Mouse (Mus musculus) MEL (cell line): ENCODE data around the gene Cd68. TPM values are rescaled to one million over a fixed set of nuclear protein-coding genes. Genes with fewer than 3 reads are reported as not detected.

Source experiments
- DNase-seq: peaks from one replicate; pipeline ENCODE4 v3.0.0; 2011; ENCODE audit warnings: low read depth, low spot score
- H3K27ac ChIP-seq: 2 replicates; pipeline ENCODE4 v1.5.1; 2012; ENCODE audit warnings: low read depth, mild to moderate bottlenecking, control low read depth, low read length, moderate library complexity; ENCODE audit not compliant: control insufficient read depth
- H3K27me3 ChIP-seq, 2 experiments: fragments of 150-350 bp in 1 of 2; sonication (generic) in 1 of 2; 2 replicates each; pipeline ENCODE4 v1.6.1; 2012; ENCODE audit warnings: low read length in 2 of 2, mild to moderate bottlenecking in 2 of 2, improper control_type of control experiment in 1 of 2, moderate library complexity in 1 of 2; ENCODE audit not compliant: insufficient read depth in 2 of 2, control insufficient read depth in 1 of 2
- H3K36me3 ChIP-seq, 2 experiments: 2 replicates each; pipeline ENCODE4 v1.6.1; 2012 to 2014; ENCODE audit warnings: low read length in 2 of 2, improper control_type of control experiment in 1 of 2, inconsistent platforms in 1 of 2, mild to moderate bottlenecking in 1 of 2; ENCODE audit not compliant: insufficient read depth in 2 of 2, control insufficient read depth in 1 of 2
- H3K4me1 ChIP-seq, 2 experiments: fragments of 150-350 bp in 1 of 2; sonication (generic) in 1 of 2; 2 replicates each; pipeline ENCODE4 v1.6.1; 2012; ENCODE audit warnings: low read length in 2 of 2, improper control_type of control experiment in 1 of 2, mild to moderate bottlenecking in 1 of 2; ENCODE audit not compliant: insufficient read depth in 2 of 2, control insufficient read depth in 1 of 2
- H3K4me3 ChIP-seq, 2 experiments: fragments of 150-350 bp in 1 of 2; sonication (generic) in 1 of 2; 2 replicates each; pipeline ENCODE4 v1.5.1; 2012; ENCODE audit warnings: low read depth in 2 of 2, low read length in 2 of 2, mild to moderate bottlenecking in 2 of 2, moderate library complexity in 2 of 2, control low read depth in 1 of 2, improper control_type of control experiment in 1 of 2; ENCODE audit not compliant: control insufficient read depth in 1 of 2, insufficient read depth in 1 of 2
- H3K79me2 ChIP-seq: 2 replicates; pipeline ENCODE4 v1.6.1; 2012; ENCODE audit warnings: mild to moderate bottlenecking, low read length, moderate library complexity; ENCODE audit not compliant: control insufficient read depth, poor library complexity, insufficient read depth
- H3K9ac ChIP-seq: 2 replicates; pipeline ENCODE4 v1.6.1; 2012; ENCODE audit warnings: low read depth, mild to moderate bottlenecking, control low read depth, low read length, moderate library complexity; ENCODE audit not compliant: control insufficient read depth, poor library complexity, severe bottlenecking
- H3K9me3 ChIP-seq: fragments of 150-350 bp; sonication (generic); replicated peaks from 2 replicates; pipeline ENCODE4 v1.6.1; 2012; ENCODE audit warnings: mild to moderate bottlenecking, low read length, improper control_type of control experiment, moderate library complexity; ENCODE audit not compliant: insufficient read depth
- ELF1 ChIP-seq: IDR thresholded peaks from 2 replicates; pipeline ENCODE4 v1.6.1; 2014; ENCODE audit warnings: low read depth, mild to moderate bottlenecking, inconsistent platforms, low read length, improper control_type of control experiment, moderate library complexity
- ETS1 ChIP-seq: IDR thresholded peaks from 2 replicates; pipeline ENCODE4 v1.6.1; 2012; ENCODE audit warnings: low read depth, mild to moderate bottlenecking, inconsistent platforms, low read length, improper control_type of control experiment, moderate library complexity
- GABPA ChIP-seq: IDR thresholded peaks from 2 replicates; pipeline ENCODE4 v1.6.1; 2012; ENCODE audit warnings: low read depth, mild to moderate bottlenecking, inconsistent platforms, low read length, improper control_type of control experiment, moderate library complexity
- HCFC1 ChIP-seq: IDR thresholded peaks from 2 replicates; pipeline ENCODE4 v1.6.1; 2012; ENCODE audit warnings: low read depth, mild to moderate bottlenecking, inconsistent platforms, low read length, improper control_type of control experiment, moderate library complexity
- MAFK ChIP-seq: IDR thresholded peaks from 2 replicates; pipeline ENCODE4 v1.6.1; 2011; ENCODE audit warnings: low read depth, mild to moderate bottlenecking, low read length, improper control_type of control experiment, borderline replicate concordance
- MAX ChIP-seq: IDR thresholded peaks from 2 replicates; pipeline ENCODE4 v1.6.1; 2011; ENCODE audit warnings: low read length, improper control_type of control experiment
- MXI1 ChIP-seq: IDR thresholded peaks from 2 replicates; pipeline ENCODE4 v1.6.1; 2011; ENCODE audit warnings: mild to moderate bottlenecking, low read depth, low read length, improper control_type of control experiment
- MYC ChIP-seq: IDR thresholded peaks from 2 replicates; pipeline ENCODE4 v1.6.1; 2011; ENCODE audit warnings: low read depth, mild to moderate bottlenecking, low read length, improper control_type of control experiment, moderate library complexity
- POLR2A ChIP-seq, 2 experiments: IDR thresholded peaks; 2 replicates each; pipeline ENCODE4 v1.6.1; 2011 to 2012; ENCODE audit warnings: low read length in 2 of 2, mild to moderate bottlenecking in 2 of 2, control low read depth in 1 of 2, improper control_type of control experiment in 1 of 2, low read depth in 1 of 2, moderate library complexity in 1 of 2; ENCODE audit not compliant: control insufficient read depth in 1 of 2, insufficient read depth in 1 of 2, poor library complexity in 1 of 2
- POLR2AphosphoS2 ChIP-seq: IDR thresholded peaks from 2 replicates; pipeline ENCODE4 v1.6.1; 2011; ENCODE audit warnings: low read length, improper control_type of control experiment
- POLR2AphosphoS5 ChIP-seq: IDR thresholded peaks from 2 replicates; pipeline ENCODE4 v1.6.1; 2012; ENCODE audit warnings: low read depth, borderline replicate concordance, mild to moderate bottlenecking, inconsistent platforms, low read length, moderate library complexity, mixed read lengths
- SMC3 ChIP-seq: IDR thresholded peaks from 2 replicates; pipeline ENCODE4 v1.6.1; 2011; ENCODE audit warnings: low read depth, low read length, improper control_type of control experiment
- TAL1 ChIP-seq: IDR thresholded peaks from 2 replicates; pipeline ENCODE4 v1.6.1; 2012; ENCODE audit warnings: mild to moderate bottlenecking, inconsistent platforms, low read length, moderate library complexity, mixed read lengths
- TBP ChIP-seq: IDR thresholded peaks from 2 replicates; pipeline ENCODE4 v1.8.0; 2011; ENCODE audit warnings: low read depth, low read length, improper control_type of control experiment
- TCF12 ChIP-seq: IDR thresholded peaks from 2 replicates; pipeline ENCODE4 v1.6.1; 2014; ENCODE audit warnings: low read depth, mild to moderate bottlenecking, inconsistent platforms, low read length, improper control_type of control experiment, moderate library complexity
- UBTF ChIP-seq: IDR thresholded peaks from 2 replicates; pipeline ENCODE4 v1.6.1; 2012; ENCODE audit warnings: low read depth, mild to moderate bottlenecking, inconsistent platforms, low read length, improper control_type of control experiment, moderate library complexity, borderline replicate concordance; ENCODE audit not compliant: insufficient read depth
- ZC3H11A ChIP-seq: IDR thresholded peaks from 2 replicates; pipeline ENCODE4 v1.6.1; 2012; ENCODE audit warnings: low read depth, mild to moderate bottlenecking, inconsistent platforms, low read length, improper control_type of control experiment
- polyA plus RNA-seq, 2 experiments: library from polyadenylated mRNA; stranded (reverse) in 1 of 2; unstranded in 1 of 2; fragments of >175 nt in 1 of 2; fragments of >200 nt in 1 of 2; gene quantifications; 2 replicates each; pipeline versions ENCODE4 v1.2.1 to v1.2.4; 2012; ENCODE audit warnings: low replicate concordance in 2 of 2, low read depth in 1 of 2; ENCODE audit not compliant: insufficient read length in 2 of 2, insufficient read depth in 1 of 2, missing spikeins in 1 of 2
- total RNA-seq: library from RNA; depleted of rRNA; stranded (reverse); fragments of 300-350 nt; gene quantifications from 2 replicates; pipeline ENCODE4 v1.2.3, GENCODE M21; 2012

Gene Cd68
- total and polyA plus RNA-seq, 3 experiments, result 5.3 to 19.8 TPM; not detected in 1

- Histone ChIP-seq H3K36me3 (peaks cover 0 to 5% of the 10 kb centered on the region in 2 experiments; a peak in 1 of 4 replicates), H3K9me3 (no peaks in the 10 kb centered on the region), H3K9ac (no peak overlapping the region), H3K27ac (no peak overlapping the region), H3K4me1 (peaks cover 0 to 14% of the 10 kb centered on the region in 2 experiments; a peak in 3 of 4 replicates), H3K79me2 (no peaks in the 10 kb centered on the region), H3K27me3 (no peaks in the 10 kb centered on the region), H3K4me3 (no peak overlapping the region)
- no peak for TF ChIP-seq UBTF
- TF ChIP-seq MAX, result no peak
- no peak for TF ChIP-seq SMC3
- TF ChIP-seq MAFK, result no peak
- no peak for TF ChIP-seq ELF1
- no peak for TF ChIP-seq POLR2A (IDR thresholded peaks at IDR 0.05; ENCODE audit: control insufficient read depth in 1 of 2, insufficient read depth in 1 of 2, low read depth in 1 of 2, low read length in 2 of 2, poor library complexity in 1 of 2)
- TF ChIP-seq MXI1, result no peak
- TF ChIP-seq POLR2AphosphoS5, result no peak; the same call in 1 of the 2 replicates
- no peak for TF ChIP-seq HCFC1
- TF ChIP-seq POLR2AphosphoS2, result no peak
- TF ChIP-seq TCF12, result no peak
- DNase-seq, result no peak
Measured at GRCm38 (mm10) chr11:69695046-69695360, 29.1 kb upstream of the Cd68 start.

DNA sequence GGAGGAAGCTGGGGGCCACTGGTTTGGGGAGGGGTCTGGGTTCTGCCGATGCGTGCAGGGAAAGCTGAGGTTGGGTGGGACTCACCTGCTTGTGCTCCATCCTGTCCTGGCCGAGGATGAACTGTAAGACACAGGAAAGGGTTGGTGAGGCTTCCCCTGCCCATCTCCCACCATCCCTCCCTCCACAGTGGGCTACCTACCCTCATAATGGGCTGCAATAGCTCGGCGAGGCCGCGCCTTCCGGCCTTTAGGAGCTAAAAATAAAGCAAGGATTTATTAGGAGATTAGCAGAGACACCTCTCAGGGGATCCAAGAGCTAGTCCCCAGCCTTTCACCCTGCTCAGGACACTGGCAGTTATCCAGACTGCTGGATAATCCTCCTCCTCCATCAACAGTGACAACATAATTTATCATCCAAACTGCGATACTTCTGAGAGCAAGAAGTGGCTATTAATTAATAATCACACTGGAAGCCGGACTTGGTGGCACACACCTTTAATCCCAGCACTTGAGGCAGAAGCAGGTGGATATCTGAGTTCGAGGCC lies 27.5 kb upstream of the Cd68 start:
- Histone ChIP-seq H3K27me3 (no peaks in the 10 kb centered on the region), H3K9ac (no peak overlapping the region), H3K9me3 (no peaks in the 10 kb centered on the region), H3K36me3 (no peaks in the 10 kb centered on the region), H3K27ac (no peak overlapping the region), H3K4me1 (peaks cover 0 to 6% of the 10 kb centered on the region in 2 experiments; a peak in 1 of 4 replicates), H3K4me3 (no peak overlapping the region), H3K79me2 (no peaks in the 10 kb centered on the region)
- no peak for TF ChIP-seq ETS1
- no peak for TF ChIP-seq TBP
- no peak for TF ChIP-seq ZC3H11A
- no peak for TF ChIP-seq TAL1
- no peak for TF ChIP-seq GABPA
- no peak for TF ChIP-seq MYC
- no peak for DNase-seq
